Mouse (Mus musculus) olfactory bulb, adult 2 months (tissue): ENCODE measurements at regions not wholly inside any gene's neighbourhood (a gene's known extent, or its start where the extent isn't known, plus 50 kb on each side); places are given as distances from the start of the nearest gene placed in this dataset.

ENCODE experiments used
- H3K27ac ChIP-seq: fragments of 200-500 bp; 2 replicates; pipeline ENCODE4 v1.5.1; 2012; ENCODE audit warnings: low read depth, low read length; ENCODE audit not compliant: insufficient read depth
- H3K4me1 ChIP-seq: fragments of 200-500 bp; 2 replicates; pipeline ENCODE4 v1.6.1; 2012; ENCODE audit warnings: low read length; ENCODE audit not compliant: control insufficient read depth, insufficient read depth
- H3K4me3 ChIP-seq: fragments of 200-500 bp; 2 replicates; pipeline ENCODE4 v1.5.1; 2012; ENCODE audit warnings: mild to moderate bottlenecking, low read depth, low read length, moderate library complexity; ENCODE audit not compliant: insufficient read depth
- CTCF ChIP-seq: fragments of 200-500 bp; IDR thresholded peaks from 2 replicates; pipeline ENCODE4 v1.5.1; 2012; ENCODE audit warnings: low read depth, mild to moderate bottlenecking, low read length, moderate library complexity; ENCODE audit not compliant: insufficient read depth
- POLR2A ChIP-seq: fragments of 200-500 bp; IDR thresholded peaks from 2 replicates; pipeline ENCODE4 v1.6.1; 2012; ENCODE audit warnings: mild to moderate bottlenecking, low read depth, low read length, moderate library complexity; ENCODE audit not compliant: insufficient read depth
- WGBS: fragments of 180-500 bp; shearing (Covaris S2); methylation state at CpG from one replicate; pipeline ENCODE4 v1.1.7; 2018; 5-methylcytosine and 5-hydroxymethylcytosine counted together

DNA sequence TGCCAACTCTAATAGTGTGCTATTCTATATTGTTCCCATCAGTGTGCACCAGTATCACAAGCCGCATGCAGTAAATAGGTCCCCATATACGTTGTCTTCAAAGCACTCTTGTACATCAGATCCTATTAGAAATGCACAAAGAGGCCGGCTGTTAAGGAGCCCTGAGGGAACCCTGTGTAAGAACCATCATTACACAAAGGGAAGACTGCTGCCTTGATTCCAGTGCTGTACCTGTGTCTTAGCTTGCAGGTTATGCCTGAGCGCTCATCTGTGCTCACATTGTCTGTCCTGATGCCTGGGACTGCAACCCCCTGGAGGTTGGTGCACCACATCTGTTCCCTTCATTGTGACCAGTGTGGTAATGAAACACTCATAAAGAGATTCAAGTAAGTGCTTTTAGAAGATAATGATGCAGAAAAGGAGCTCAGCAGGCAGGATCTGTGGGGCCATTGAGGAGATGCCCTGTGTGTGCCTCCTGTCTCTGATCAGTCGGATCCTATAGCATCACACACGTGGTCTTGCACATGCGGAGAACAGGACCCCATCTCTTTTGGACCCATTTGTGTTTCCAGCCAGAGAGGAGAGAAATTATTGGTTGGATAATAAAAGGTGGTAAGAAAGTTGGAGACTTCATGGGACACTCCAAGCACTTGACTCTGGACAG, 225.8 kb upstream of the Gm10192 start:
- no peak overlapping the region for H3K4me3 ChIP-seq
- 76% methylated on average over 7 of the region's 7 CpGs for WGBS
- no peak for TF ChIP-seq POLR2A
- no peaks in the 10 kb centered on the region for H3K4me1 ChIP-seq
- H3K27ac ChIP-seq, result no peak overlapping the region

GRCm38 (mm10) chr4:97394697-97395280, 211.8 kb upstream of the Gm10192 start:
- WGBS, result 84% methylated on average over 3 of the region's 3 CpGs
- TF ChIP-seq POLR2A, result no peak
- no peak for TF ChIP-seq CTCF
- Histone ChIP-seq H3K4me3 (no peak overlapping the region), H3K27ac (no peak overlapping the region), H3K4me1 (no peaks in the 10 kb centered on the region)

- H3K27ac ChIP-seq, result no peak overlapping the region
- no peak overlapping the region for H3K4me3 ChIP-seq
- 88% methylated on average over 3 of the region's 3 CpGs for WGBS
- H3K4me1 ChIP-seq, result no peaks in the 10 kb centered on the region
- no peak for TF ChIP-seq POLR2A
- TF ChIP-seq CTCF, result no peak
These were observed 198.1 kb upstream of the Gm10192 start for GRCm38 (mm10) chr4:97381084-97381483.

GRCm38 (mm10) chr4:97377593-97378542, 194.9 kb upstream of the Gm10192 start:
- no peaks in the 10 kb centered on the region for H3K4me1 ChIP-seq
- H3K27ac ChIP-seq, result no peak overlapping the region
- H3K4me3 ChIP-seq, result no peak overlapping the region
- 19% methylated on average over 8 of the region's 8 CpGs for WGBS
- TF ChIP-seq CTCF, result no peak
- TF ChIP-seq POLR2A, result no peak

DNA sequence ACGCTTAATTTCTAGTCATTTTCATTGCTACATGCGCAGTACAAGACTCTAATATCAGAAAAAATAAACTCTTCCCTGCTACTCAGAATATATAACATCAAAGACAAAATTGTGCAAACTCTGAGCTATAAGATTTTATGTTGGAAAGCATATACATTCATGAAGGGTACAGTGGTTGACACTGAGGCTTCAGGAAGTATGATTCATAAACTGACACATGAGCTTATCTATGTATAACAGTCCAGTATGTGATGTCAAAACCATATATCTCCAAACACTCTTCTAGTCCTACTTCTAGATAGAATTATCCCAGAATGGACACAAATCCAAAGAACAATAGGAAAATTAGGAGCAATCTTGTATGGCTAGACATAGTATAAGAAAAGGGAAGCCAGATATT, 177.5 kb upstream of the Gm10192 start:
- Histone ChIP-seq H3K4me3 (no peak overlapping the region), H3K27ac (no peak overlapping the region), H3K4me1 (no peaks in the 10 kb centered on the region)
- 96% methylated on average over 2 of the region's 2 CpGs for WGBS
- TF ChIP-seq CTCF (no peak), POLR2A (no peak)

GRCm38 (mm10) chr4:97357958-97358357, 175.0 kb upstream of the Gm10192 start:
- 35% methylated on average over 1 of the region's 1 CpGs for WGBS
- no peak for TF ChIP-seq POLR2A
- no peak for TF ChIP-seq CTCF
- Histone ChIP-seq H3K4me3 (no peak overlapping the region), H3K4me1 (no peaks in the 10 kb centered on the region), H3K27ac (no peak overlapping the region)

- TF ChIP-seq POLR2A (no peak), CTCF (no peak)
- Histone ChIP-seq H3K27ac (no peak overlapping the region), H3K4me1 (no peaks in the 10 kb centered on the region), H3K4me3 (no peak overlapping the region)
- 60% methylated on average over 3 of the region's 3 CpGs for WGBS
These were observed 163.8 kb upstream of the Gm10192 start for GRCm38 (mm10) chr4:97346799-97347198.

DNA sequence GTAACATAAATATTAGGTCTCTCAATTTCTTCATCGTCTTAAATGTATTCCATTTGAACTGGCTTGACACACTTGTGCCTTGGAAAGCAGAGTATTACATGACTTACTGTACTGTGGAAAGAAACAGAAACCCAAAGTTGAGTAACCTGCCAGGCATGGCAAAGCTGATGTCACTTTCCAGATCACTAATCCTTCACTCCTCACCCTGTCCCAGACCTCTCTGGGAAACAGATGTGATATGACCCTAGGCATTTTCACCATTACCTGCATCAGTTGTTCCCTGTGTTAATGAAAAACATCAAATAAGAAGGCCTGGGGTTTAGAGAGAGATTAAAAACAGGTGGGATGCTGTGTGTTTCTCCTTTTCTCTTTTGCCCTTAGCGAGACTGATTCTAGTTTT, 161.4 kb upstream of the Gm10192 start:
- no peak overlapping the region for H3K4me3 ChIP-seq
- TF ChIP-seq POLR2A, result no peak
- no peak for TF ChIP-seq CTCF
- 93% methylated on average over 2 of the region's 2 CpGs for WGBS

GRCm38 (mm10) chr4:97343378-97343777, 160.4 kb upstream of the Gm10192 start:
- TF ChIP-seq POLR2A (no peak), CTCF (no peak)
- Histone ChIP-seq H3K4me1 (no peaks in the 10 kb centered on the region), H3K4me3 (no peak overlapping the region), H3K27ac (no peak overlapping the region)
- 100% methylated on average over 1 of the region's 1 CpGs for WGBS

More for the DNA sequence above, 161.4 kb upstream of the Gm10192 start:
- Histone ChIP-seq H3K4me1 (no peaks in the 10 kb centered on the region), H3K27ac (no peak overlapping the region)
